Mouse (Mus musculus) spleen, adult 12 weeks (tissue): ENCODE data around the gene Samsn1.
"Not testable (repeated sequence)": the region's sequence is repeated elsewhere in the genome, so short reads cannot be mapped to it uniquely, and the experiment has no call there.

Source experiments
- DNase-seq: peaks from one replicate; pipeline ENCODE4 v3.0.0; 2022; ENCODE audit warnings: low spot score

The Samsn1 gene

GRCm38 (mm10) chr16:75875896-75876295, 146.2 kb downstream of the Samsn1 start:
- no peak for DNase-seq

- DNase-seq = no peak
Observed at GRCm38 (mm10) chr16:75874508-75874907, 147.6 kb downstream of the Samsn1 start.

DNA sequence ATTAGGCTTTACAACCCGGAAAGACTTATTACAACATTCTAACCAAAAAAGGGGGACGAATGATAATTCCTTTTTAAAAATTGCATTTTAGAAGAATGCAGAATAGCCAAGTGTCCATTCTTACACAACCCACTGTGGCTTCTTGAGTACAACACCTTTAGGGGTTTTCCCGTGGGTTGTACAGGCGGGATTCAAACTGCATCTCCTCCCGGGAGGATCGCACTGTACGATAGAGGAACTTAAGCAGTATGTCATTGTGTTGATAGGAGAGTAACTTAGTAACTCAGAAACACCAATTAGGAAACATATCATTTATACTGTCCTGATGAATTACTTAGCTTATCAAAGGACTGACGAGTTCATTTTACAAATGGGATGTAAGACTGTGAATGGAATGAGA, 149.8 kb downstream of the Samsn1 start:
- DNase-seq = no peak

GRCm38 (mm10) chr16:75867400-75867799, 154.7 kb downstream of the Samsn1 start:
- no peak for DNase-seq

DNA sequence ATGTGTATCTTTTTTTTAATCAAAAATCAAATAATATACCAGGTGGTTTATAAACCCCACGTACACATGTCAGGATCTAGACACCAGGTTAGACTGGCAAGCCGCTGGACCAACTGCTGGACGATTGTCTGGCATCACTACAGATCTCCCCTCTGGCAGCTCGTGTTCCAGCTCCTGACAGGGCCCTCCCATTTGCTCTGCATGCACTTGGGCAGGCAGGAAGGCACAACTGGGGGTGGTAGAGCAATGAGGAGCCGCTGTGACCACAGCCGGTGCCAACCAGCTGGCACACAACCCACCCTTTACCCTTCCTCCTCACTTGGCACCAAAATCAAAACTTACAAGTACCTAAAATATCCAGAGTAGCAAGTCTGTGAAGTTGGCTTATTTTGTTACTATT, 156.6 kb downstream of the Samsn1 start:
- no peak for DNase-seq

GRCm38 (mm10) chr16:75864673-75865072, 157.4 kb downstream of the Samsn1 start:
- DNase-seq = no peak

GRCm38 (mm10) chr16:75856343-75856742, 165.7 kb downstream of the Samsn1 start:
- DNase-seq = no peak

- DNase-seq = no peak
Observed at GRCm38 (mm10) chr16:75855402-75855801, 166.7 kb downstream of the Samsn1 start.

DNA sequence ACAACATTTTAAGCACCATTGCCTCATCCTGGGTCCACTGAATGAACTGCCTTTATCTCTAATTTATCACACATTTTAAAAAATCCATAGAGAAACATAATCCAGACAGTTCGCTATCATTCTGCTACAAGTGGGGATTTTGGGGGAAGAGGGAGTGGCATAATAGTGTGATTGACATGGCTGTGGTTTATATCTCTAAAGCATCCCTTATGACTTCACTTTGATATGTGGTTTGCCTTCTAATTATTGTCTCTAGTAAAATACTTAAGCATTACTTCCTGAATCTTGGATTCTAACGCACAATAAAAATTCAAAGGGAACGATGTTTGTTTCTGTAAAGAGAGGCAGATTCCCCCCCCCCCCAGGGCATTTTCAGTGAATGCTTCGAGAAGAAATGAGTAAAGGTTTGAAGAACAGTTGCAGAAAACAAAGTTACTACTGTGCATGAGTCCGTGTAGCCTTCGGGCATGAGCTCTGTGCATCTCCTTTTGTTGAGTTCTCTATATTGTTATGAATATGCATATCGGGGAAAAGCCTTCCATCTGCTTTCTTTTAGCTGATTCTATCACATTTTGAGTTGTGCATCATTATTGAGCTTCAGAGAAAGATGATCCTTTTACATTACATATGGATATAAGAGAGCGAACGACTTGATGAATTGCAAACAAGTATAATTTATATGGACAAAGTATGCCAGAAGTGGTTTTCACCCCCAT, 168.4 kb downstream of the Samsn1 start:
- no peak for DNase-seq

DNA sequence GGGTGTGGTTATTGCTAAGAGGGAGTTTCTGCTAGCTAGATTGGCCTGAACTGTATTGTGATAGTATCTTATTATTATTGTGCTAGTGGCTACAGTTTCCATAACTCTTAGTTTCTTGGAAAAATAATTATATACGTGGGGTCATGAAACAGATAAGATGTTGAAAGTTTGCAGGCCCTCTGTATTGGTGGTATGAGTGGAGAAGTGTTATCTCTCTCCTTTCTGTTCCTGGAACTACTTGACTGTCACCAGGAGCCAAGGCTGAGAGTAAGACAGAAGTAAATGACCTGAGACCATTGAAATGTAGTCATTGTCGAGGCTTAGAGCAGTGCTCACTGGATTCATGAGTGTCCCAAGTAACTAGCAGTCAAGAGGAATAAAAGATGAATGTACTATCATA, 169.6 kb downstream of the Samsn1 start:
- no peak for DNase-seq

- DNase-seq = no peak
Observed at GRCm38 (mm10) chr16:75849039-75849438, 173.0 kb downstream of the Samsn1 start.

GRCm38 (mm10) chr16:75843653-75844062, 178.4 kb downstream of the Samsn1 start:
- no peak for DNase-seq

DNA sequence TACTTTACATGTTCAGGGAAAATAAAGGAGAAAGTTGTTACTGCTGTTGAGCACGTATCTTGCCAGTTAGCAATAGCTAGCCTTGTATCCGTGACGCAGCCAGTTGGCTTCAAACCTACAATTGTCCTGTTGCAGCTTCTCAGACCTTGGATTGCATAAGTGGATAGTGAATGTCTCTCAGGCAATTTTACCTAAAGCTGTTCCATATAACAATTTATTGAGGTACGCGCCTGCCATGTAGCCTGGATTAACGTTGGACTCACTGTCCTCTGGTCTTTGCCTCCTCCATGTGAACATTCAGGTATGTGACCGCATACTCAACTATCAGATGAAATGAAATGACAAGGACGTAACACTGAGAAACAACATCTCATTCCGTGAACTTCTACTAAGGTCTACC, 179.1 kb downstream of the Samsn1 start:
- no peak for DNase-seq

DNA sequence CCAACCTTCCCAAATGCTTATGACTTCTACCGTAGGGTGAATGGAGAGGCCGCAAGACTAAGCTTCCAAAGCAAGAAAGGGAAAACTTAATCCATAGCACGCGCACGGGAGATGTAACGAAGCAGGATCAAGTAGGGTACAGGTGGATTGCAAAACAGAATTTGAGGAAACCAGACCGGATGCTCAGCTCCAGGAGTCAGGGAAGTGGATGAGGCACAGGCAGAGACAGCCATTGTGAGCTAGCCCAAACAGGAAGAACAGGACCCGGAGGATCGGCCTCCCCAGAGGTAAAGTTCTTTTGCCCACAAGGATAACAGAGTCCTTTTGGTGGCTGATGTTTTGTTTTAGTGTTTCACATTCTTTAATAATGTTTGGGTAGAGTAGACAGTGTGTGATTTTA, 179.5 kb downstream of the Samsn1 start:
- no peak for DNase-seq

DNA sequence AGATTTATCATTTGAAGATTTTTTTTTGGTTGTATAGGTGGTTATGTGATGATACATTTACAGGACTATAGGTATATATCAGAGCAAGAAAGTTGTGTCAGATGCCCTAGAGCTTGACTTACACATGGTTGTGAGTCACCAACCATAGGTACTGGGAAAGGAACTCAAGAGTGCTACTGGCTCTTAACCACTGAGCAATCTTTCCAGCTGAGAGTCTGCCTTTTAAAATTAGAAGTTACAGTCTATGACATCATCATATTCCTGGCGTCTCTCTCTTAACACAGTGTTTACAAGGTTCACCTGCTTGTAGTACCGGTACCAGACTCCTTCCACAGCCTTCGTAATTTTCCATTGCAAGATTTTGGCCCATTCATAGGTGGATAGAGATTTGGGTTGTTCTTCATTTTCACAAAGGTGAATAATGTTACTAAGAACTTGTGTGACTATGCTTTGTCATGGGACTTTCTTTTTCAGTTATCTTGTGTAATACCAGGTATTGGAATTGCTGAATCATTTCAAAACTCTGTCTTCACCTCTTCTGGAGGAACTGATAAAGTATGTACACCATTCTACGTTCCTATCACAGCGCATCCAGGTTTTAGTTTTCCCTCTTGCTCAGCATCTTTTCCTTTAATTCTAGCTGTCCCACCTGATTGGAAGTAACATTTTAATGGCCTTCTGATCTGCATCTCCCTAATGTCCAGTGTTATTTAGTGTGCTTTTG, 184.2 kb downstream of the Samsn1 start:
- peak; percentile 6 for DNase-seq

DNA sequence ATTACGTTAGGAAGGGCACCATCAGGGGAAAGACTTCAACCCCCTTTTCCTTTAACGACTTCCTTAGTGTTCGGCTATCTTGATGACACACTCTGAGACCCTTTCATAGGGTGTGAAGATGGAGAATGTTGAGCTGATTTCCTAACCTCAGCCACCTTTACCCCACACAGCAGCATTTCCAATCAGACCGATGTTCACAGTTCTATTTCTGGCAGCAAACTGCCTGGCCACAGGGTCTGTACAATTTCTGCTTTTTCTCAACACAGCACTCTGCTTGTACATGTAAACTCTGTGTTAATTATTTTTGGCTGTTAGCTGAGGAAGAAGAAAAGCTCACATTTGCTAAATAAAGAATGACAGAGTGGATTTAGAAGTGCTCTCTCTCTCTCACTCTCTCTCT, 190.7 kb downstream of the Samsn1 start:
- DNase-seq = no peak

DNA sequence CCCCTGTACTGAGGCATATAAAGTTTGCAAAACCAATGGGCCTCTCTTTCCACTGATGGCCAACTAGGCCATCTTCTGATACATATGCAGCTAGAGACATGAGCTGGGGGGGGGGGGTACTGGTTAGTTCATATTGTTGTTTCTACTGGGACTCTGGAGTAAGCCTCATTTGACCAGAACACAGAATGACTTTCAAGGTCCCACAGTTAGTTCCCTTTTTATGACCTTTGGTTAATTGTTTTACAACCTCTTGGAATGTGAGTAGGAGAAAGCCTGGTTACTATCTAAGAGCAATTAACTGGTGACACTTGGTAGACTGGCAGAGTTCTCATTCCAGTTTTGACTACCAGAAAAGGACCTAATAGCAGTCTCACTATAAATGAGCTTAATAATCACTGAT, 195.1 kb downstream of the Samsn1 start:
- not testable (repeated sequence) for DNase-seq

DNA sequence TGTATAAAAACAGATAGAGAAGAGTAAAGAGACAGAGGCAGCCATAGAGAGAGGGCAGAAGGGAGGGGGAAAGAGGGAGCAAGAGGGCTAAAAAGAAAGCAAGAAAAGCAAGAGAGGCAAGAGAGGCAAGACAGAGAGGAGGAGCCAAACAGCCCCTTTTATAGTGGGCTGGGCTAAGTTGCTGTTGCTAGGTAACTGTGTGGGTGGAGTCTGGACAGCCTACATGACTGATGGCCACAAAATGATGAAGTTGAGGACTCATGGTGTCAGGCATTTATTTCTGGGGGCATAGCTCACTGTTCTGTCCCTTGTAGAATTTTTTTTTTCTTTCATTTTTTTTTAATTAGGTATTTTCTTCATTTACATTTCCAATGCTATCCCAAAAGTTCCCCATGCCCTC, 195.6 kb downstream of the Samsn1 start:
- DNase-seq = no peak

GRCm38 (mm10) chr16:75823226-75823625, 198.9 kb downstream of the Samsn1 start:
- no peak for DNase-seq

GRCm38 (mm10) chr16:75820963-75821362, 201.1 kb downstream of the Samsn1 start:
- no peak for DNase-seq
